Mouse (Mus musculus) kidney, postnatal 0 days (tissue): Measurements from ENCODE around the gene Acan. TPM values are rescaled to one million over a fixed set of nuclear protein-coding genes. Genes with fewer than 3 reads are reported as not detected.
A peak's percentile ranks its signal among the peaks of the same experiment; 100 is the strongest.

Source experiments
- ATAC-seq: fragments of 200-750 bp; cut with Nextera tagmentation; replicated peaks from 2 replicates; pipeline ENCODE4 v1.8.0; 2017; ENCODE audit warnings: low read depth, moderate number of reproducible peaks, moderate TSS enrichment, moderate library complexity; ENCODE audit not compliant: low FRiP score
- DNase-seq: peaks from one replicate; pipeline ENCODE4 v3.0.0-alpha.2; 2016; ENCODE audit warnings: low spot score
- H3K27ac ChIP-seq: fragments of 300-500 bp; sonication (generic); 2 replicates; pipeline ENCODE4 v1.5.1; 2014; ENCODE audit warnings: mild to moderate bottlenecking
- H3K27me3 ChIP-seq: fragments of 300-500 bp; sonication (generic); 2 replicates; pipeline ENCODE4 v1.6.1; 2014; ENCODE audit warnings: low read length, mixed read lengths; ENCODE audit not compliant: insufficient read depth
- H3K36me3 ChIP-seq: fragments of 300-500 bp; sonication (generic); 2 replicates; pipeline ENCODE4 v1.6.1; 2014; ENCODE audit warnings: low read length, mixed read lengths; ENCODE audit not compliant: insufficient read depth
- H3K4me1 ChIP-seq: fragments of 300-500 bp; sonication (generic); replicated peaks from 2 replicates; pipeline ENCODE4 v1.6.1; 2014; ENCODE audit warnings: antibody characterized with exemption, low read length, mixed read lengths; ENCODE audit not compliant: insufficient read depth
- H3K4me2 ChIP-seq: fragments of 300-500 bp; sonication (generic); 2 replicates; pipeline ENCODE4 v1.6.1; 2014; ENCODE audit warnings: mild to moderate bottlenecking, low read length, moderate library complexity, mixed read lengths
- H3K4me3 ChIP-seq: fragments of 300-500 bp; sonication (generic); replicated peaks from 2 replicates; pipeline ENCODE4 v1.5.1; 2014; ENCODE audit warnings: low read depth, low read length
- H3K9ac ChIP-seq: fragments of 300-500 bp; sonication (generic); 2 replicates; pipeline ENCODE4 v1.6.1; 2014; ENCODE audit warnings: low read depth, low read length
- H3K9me3 ChIP-seq: fragments of 300-500 bp; sonication (generic); replicated peaks from 2 replicates; pipeline ENCODE4 v1.6.1; 2016; ENCODE audit warnings: low read length, inconsistent platforms, mixed read lengths
- CTCF ChIP-seq: IDR thresholded peaks from 2 replicates; pipeline ENCODE4 v1.5.1; 2016; ENCODE audit warnings: antibody characterized with exemption, low read depth, mild to moderate bottlenecking, moderate library complexity
- WGBS: fragments of 180-500 bp; shearing (Covaris S2); extraction: QIAGEN DNeasy Blood & Tissue Kit; methylation state at CpG from one replicate; pipeline ENCODE4 v1.1.7; 2014; 5-methylcytosine and 5-hydroxymethylcytosine counted together
- polyA plus RNA-seq: library from polyadenylated mRNA; unstranded; fragments of >200 nt; fragmentation: Nextera tagmentation; extraction: Ambion mirVana; gene quantifications from 2 replicates; pipeline ENCODE4 v1.2.1, GENCODE M21; 2015

Acan gene
- polyA plus RNA-seq, 1 experiment from 2014 or later = 0.22 TPM

- H3K36me3 ChIP-seq = peaks cover 23% of the 10 kb centered on the region; the same call in 1 of the 2 replicates
- peak overlapping the region; percentile 61 for H3K4me2 ChIP-seq
- no peak for TF ChIP-seq CTCF
- DNase-seq (peak; percentile 56), ATAC-seq (peak; percentile 47)
- peak overlapping the region; percentile 72 for H3K4me3 ChIP-seq
- 39% methylated on average over 12 of the region's 12 CpGs for WGBS
- H3K27ac ChIP-seq = 0 out of 2 replicates have a peak overlapping the region, but pooled peaks have one; percentile 88
- H3K4me1 ChIP-seq = peaks cover 8% of the 10 kb centered on the region
- no peaks in the 10 kb centered on the region for H3K9me3 ChIP-seq
- peak overlapping the region; percentile 76; the same call in 1 of the 2 replicates for H3K9ac ChIP-seq
- H3K27me3 ChIP-seq = no peaks in the 10 kb centered on the region
Observed at GRCm38 (mm10) chr7:79147011-79147837, 93.9 kb downstream of the Acan start.

- peak overlapping the region; percentile 76 for H3K9ac ChIP-seq
- H3K4me1 ChIP-seq = peaks cover 8% of the 10 kb centered on the region
- WGBS = 1% methylated on average over 20 of the region's 20 CpGs
- DNase-seq = peak; percentile 58
- no peaks in the 10 kb centered on the region for H3K9me3 ChIP-seq
- peak overlapping the region; percentile 61 for H3K4me2 ChIP-seq
- peaks cover 15% of the 10 kb centered on the region; the same call in 1 of the 2 replicates for H3K36me3 ChIP-seq
- ATAC-seq = no peak
- peak overlapping the region; percentile 72 for H3K4me3 ChIP-seq
- no peaks in the 10 kb centered on the region for H3K27me3 ChIP-seq
- peak overlapping the region; percentile 88 for H3K27ac ChIP-seq
- no peak for TF ChIP-seq CTCF
Observed at GRCm38 (mm10) chr7:79147931-79148653, 94.8 kb downstream of the Acan start.

GRCm38 (mm10) chr7:79148711-79149266 lies 95.5 kb downstream of the Acan start, which contains the start of gene Mfge8:
TSS of gene Mfge8 (minus strand) at chr7:79149060.
- TF ChIP-seq CTCF = no peak
- H3K36me3 ChIP-seq = 0 out of 2 replicates have a peak, but pooled peaks cover 9% of the 10 kb centered on the region
- DNase-seq (peak; percentile 96), ATAC-seq (peak; percentile 96)
- H3K4me3 ChIP-seq = peak within 1 kb of the TSS; percentile 72
- peak within 1 kb of the TSS; percentile 61 for H3K4me2 ChIP-seq
- under 1% methylated on average over 39 of the region's 39 CpGs for WGBS
- H3K9me3 ChIP-seq = no peaks in the 10 kb centered on the region
- H3K4me1 ChIP-seq = peaks cover 8% of the 10 kb centered on the region
- H3K9ac ChIP-seq = peak within 1 kb of the TSS; percentile 76
- no peaks in the 10 kb centered on the region for H3K27me3 ChIP-seq
- peak within 1 kb of the TSS; percentile 88 for H3K27ac ChIP-seq

GRCm38 (mm10) chr7:79149522-79149921 lies 96.2 kb downstream of the Acan start:
- H3K4me2 ChIP-seq = peak overlapping the region; percentile 61; the same call in 1 of the 2 replicates
- no peak overlapping the region for H3K9ac ChIP-seq
- ATAC-seq (no peak), DNase-seq (no peak)
- no peak for TF ChIP-seq CTCF
- H3K4me3 ChIP-seq = no peak overlapping the region
- WGBS = 63% methylated on average over 6 of the region's 6 CpGs
- no peak overlapping the region for H3K27ac ChIP-seq
- no peaks in the 10 kb centered on the region for H3K27me3 ChIP-seq
- 0 out of 2 replicates have a peak, but pooled peaks cover 6% of the 10 kb centered on the region for H3K36me3 ChIP-seq
- peaks cover 8% of the 10 kb centered on the region for H3K4me1 ChIP-seq
- H3K9me3 ChIP-seq = no peaks in the 10 kb centered on the region

- no peaks in the 10 kb centered on the region for H3K36me3 ChIP-seq
- H3K27me3 ChIP-seq = no peaks in the 10 kb centered on the region
- no peak for DNase-seq
- ATAC-seq = no peak
- H3K9ac ChIP-seq = no peak overlapping the region
- no peaks in the 10 kb centered on the region for H3K4me1 ChIP-seq
- WGBS = 56% methylated on average over 1 of the region's 1 CpGs
- H3K27ac ChIP-seq = no peak overlapping the region
- H3K9me3 ChIP-seq = no peaks in the 10 kb centered on the region
- H3K4me3 ChIP-seq = no peak overlapping the region
- H3K4me2 ChIP-seq = no peak overlapping the region
- no peak for TF ChIP-seq CTCF
Observed at GRCm38 (mm10) chr7:79159406-79159805, 106.1 kb downstream of the Acan start.

Other genes starting within 250 kb of the Acan start
- 13.9 TPM in 2 replicates for gene Det1, start 206.2 kb upstream of the Acan start, polyA plus RNA-seq
- 33.1 and 37.5 TPM in 2 replicates for gene Aen, start 157.6 kb upstream of the Acan start, polyA plus RNA-seq
- 2.3 and 2.8 TPM in 2 replicates for gene Isg20, start 140.1 kb upstream of the Acan start, polyA plus RNA-seq
- 2.6 and 3.6 TPM in 2 replicates for gene Hapln3, start 77.5 kb downstream of the Acan start, polyA plus RNA-seq
- 269 and 299 TPM in 2 replicates for gene Mfge8, start 95.6 kb downstream of the Acan start, polyA plus RNA-seq
- gene Abhd2, start 219.7 kb downstream of the Acan start, polyA plus RNA-seq = 17.4 and 17.6 TPM in 2 replicates